Mouse (Mus musculus) bone marrow macrophage, adult 2 months (primary cell): ENCODE data around the gene S100a3. TPM values are rescaled to one million over a fixed set of nuclear protein-coding genes. Genes with fewer than 3 reads are reported as not detected.

ENCODE experiments used
- H3K27ac ChIP-seq: 2 replicates; pipeline ENCODE4 v1.5.1; 2012; ENCODE audit warnings: low read depth, low read length; ENCODE audit not compliant: insufficient read depth
- H3K4me1 ChIP-seq: 2 replicates; pipeline ENCODE4 v1.6.1; 2012; ENCODE audit warnings: low read length; ENCODE audit not compliant: control insufficient read depth, insufficient read depth
- H3K4me3 ChIP-seq: 2 replicates; pipeline ENCODE4 v1.5.1; 2012; ENCODE audit warnings: mild to moderate bottlenecking, low read length, moderate library complexity; ENCODE audit not compliant: insufficient read depth
- CTCF ChIP-seq: IDR thresholded peaks from 2 replicates; pipeline ENCODE4 v1.5.1; 2012; ENCODE audit warnings: low read depth, mild to moderate bottlenecking, low read length, moderate library complexity
- POLR2A ChIP-seq: IDR thresholded peaks from 2 replicates; pipeline ENCODE4 v1.6.1; 2012; ENCODE audit warnings: mild to moderate bottlenecking, low read depth, low read length, borderline replicate concordance
- polyA plus RNA-seq: library from polyadenylated mRNA; stranded (reverse); fragments of >200 nt; gene quantifications from 2 replicates; pipeline ENCODE4 v1.2.4, GENCODE M21; 2012; ENCODE audit not compliant: missing spikeins, insufficient read depth, insufficient read length

S100a3 gene
- polyA plus RNA-seq, 1 experiment, result not detected

- H3K4me1 ChIP-seq, result peaks cover 19% of the 10 kb centered on the region
- no peak overlapping the region for H3K27ac ChIP-seq
- H3K4me3 ChIP-seq, result no peak overlapping the region
- TF ChIP-seq POLR2A (no peak), CTCF (no peak)
Measured at GRCm38 (mm10) chr3:90617586-90617985, 57.2 kb downstream of the S100a3 start.

GRCm38 (mm10) chr3:90621552-90621951 is 61.2 kb downstream of the S100a3 start:
- no peak for TF ChIP-seq CTCF
- TF ChIP-seq POLR2A, result no peak
- H3K4me1 ChIP-seq, result peaks cover 2% of the 10 kb centered on the region; the same call in 1 of the 2 replicates
- no peak overlapping the region for H3K4me3 ChIP-seq
- H3K27ac ChIP-seq, result no peak overlapping the region

- Histone ChIP-seq H3K4me3 (no peak overlapping the region), H3K27ac (no peak overlapping the region), H3K4me1 (peaks cover 7% of the 10 kb centered on the region)
- TF ChIP-seq CTCF (no peak), POLR2A (no peak)
Measured at GRCm38 (mm10) chr3:90623435-90624071, 63.2 kb downstream of the S100a3 start.

- no peak overlapping the region for H3K27ac ChIP-seq
- H3K4me1 ChIP-seq, result peaks cover 10% of the 10 kb centered on the region
- TF ChIP-seq CTCF (no peak), POLR2A (no peak)
- H3K4me3 ChIP-seq, result no peak overlapping the region
Measured at GRCm38 (mm10) chr3:90625496-90625895, 65.1 kb downstream of the S100a3 start.

- Histone ChIP-seq H3K4me3 (no peak overlapping the region), H3K27ac (no peak overlapping the region), H3K4me1 (peaks cover 10% of the 10 kb centered on the region)
- TF ChIP-seq CTCF, result no peak
- TF ChIP-seq POLR2A, result no peak
Measured at GRCm38 (mm10) chr3:90626266-90627021, 66.1 kb downstream of the S100a3 start.

- TF ChIP-seq CTCF (no peak), POLR2A (no peak)
- H3K4me3 ChIP-seq, result no peak overlapping the region
- H3K27ac ChIP-seq, result no peak overlapping the region
- peaks cover 13% of the 10 kb centered on the region for H3K4me1 ChIP-seq
Measured at GRCm38 (mm10) chr3:90627366-90627765, 67.0 kb downstream of the S100a3 start.

- TF ChIP-seq POLR2A (no peak), CTCF (no peak)
- Histone ChIP-seq H3K4me1 (peaks cover 13% of the 10 kb centered on the region), H3K4me3 (no peak overlapping the region), H3K27ac (no peak overlapping the region)
Measured at GRCm38 (mm10) chr3:90627807-90628206, 67.4 kb downstream of the S100a3 start.

GRCm38 (mm10) chr3:90629298-90629697 is 68.9 kb downstream of the S100a3 start:
- TF ChIP-seq CTCF, result no peak
- no peak for TF ChIP-seq POLR2A
- Histone ChIP-seq H3K27ac (no peak overlapping the region), H3K4me1 (peaks cover 13% of the 10 kb centered on the region), H3K4me3 (no peak overlapping the region)

- Histone ChIP-seq H3K27ac (no peak overlapping the region), H3K4me1 (peaks cover 13% of the 10 kb centered on the region), H3K4me3 (no peak overlapping the region)
- no peak for TF ChIP-seq POLR2A
- no peak for TF ChIP-seq CTCF
Measured at GRCm38 (mm10) chr3:90631984-90632383, 71.6 kb downstream of the S100a3 start.
